Mouse (Mus musculus) embryonic fibroblast, embryonic 13.5 days (primary cell): Measurements from ENCODE around the gene Col6a6. TPM values are rescaled to one million over a fixed set of nuclear protein-coding genes. Genes with fewer than 3 reads are reported as not detected.

Experiments used
- H3K27ac ChIP-seq: 2 replicates; pipeline ENCODE4 v1.5.1; 2012; ENCODE audit warnings: low read length, control low read depth, inconsistent platforms; ENCODE audit not compliant: insufficient read depth
- H3K4me1 ChIP-seq: 2 replicates; pipeline ENCODE4 v1.6.1; 2011; ENCODE audit warnings: low read length; ENCODE audit not compliant: control insufficient read depth, insufficient read depth
- H3K4me3 ChIP-seq: 2 replicates; pipeline ENCODE4 v1.5.1; 2011; ENCODE audit warnings: mild to moderate bottlenecking, control low read depth, low read length; ENCODE audit not compliant: insufficient read depth
- CTCF ChIP-seq: IDR thresholded peaks from 2 replicates; pipeline ENCODE4 v1.5.1; 2011; ENCODE audit warnings: mild to moderate bottlenecking, control low read depth, low read length, moderate library complexity, borderline replicate concordance; ENCODE audit not compliant: insufficient read depth
- POLR2A ChIP-seq: IDR thresholded peaks from 2 replicates; pipeline ENCODE4 v1.6.1; 2011; ENCODE audit warnings: low read depth, mild to moderate bottlenecking, control low read depth, low read length, moderate library complexity
- polyA plus RNA-seq: library from polyadenylated mRNA; stranded (reverse); fragments of >200 nt; gene quantifications from 2 replicates; pipeline ENCODE4 v1.2.4, GENCODE M21; 2011; ENCODE audit warnings: low read depth; ENCODE audit not compliant: missing spikeins, insufficient read length

The Col6a6 gene
- polyA plus RNA-seq, 1 experiment: 1.2 TPM

GRCm38 (mm10) chr9:105838396-105839146 is 10.6 kb upstream of the Col6a6 start:
- H3K4me3 ChIP-seq: no peak overlapping the region
- H3K27ac ChIP-seq: no peak overlapping the region
- peaks cover 9% of the 10 kb centered on the region for H3K4me1 ChIP-seq
- TF ChIP-seq POLR2A (no peak), CTCF (no peak)

GRCm38 (mm10) chr9:105835587-105835986 is 7.6 kb upstream of the Col6a6 start:
- Histone ChIP-seq H3K4me1 (peaks cover 2% of the 10 kb centered on the region; the same call in 1 of the 2 replicates), H3K4me3 (no peak overlapping the region), H3K27ac (no peak overlapping the region)
- no peak for TF ChIP-seq CTCF
- no peak for TF ChIP-seq POLR2A

GRCm38 (mm10) chr9:105834799-105835198 is 6.8 kb upstream of the Col6a6 start:
- no peak for TF ChIP-seq CTCF
- peaks cover 2% of the 10 kb centered on the region; the same call in 1 of the 2 replicates for H3K4me1 ChIP-seq
- H3K27ac ChIP-seq: no peak overlapping the region
- no peak overlapping the region for H3K4me3 ChIP-seq

- TF ChIP-seq CTCF (no peak), POLR2A (no peak)
- Histone ChIP-seq H3K4me1 (no peaks in the 10 kb centered on the region), H3K4me3 (no peak overlapping the region), H3K27ac (no peak overlapping the region)
Observed at GRCm38 (mm10) chr9:105831291-105831690, 3.3 kb upstream of the Col6a6 start.

- H3K4me1 ChIP-seq: no peaks in the 10 kb centered on the region
- no peak overlapping the region for H3K27ac ChIP-seq
- no peak overlapping the region for H3K4me3 ChIP-seq
- TF ChIP-seq CTCF: no peak
- TF ChIP-seq POLR2A: no peak
Observed at GRCm38 (mm10) chr9:105827076-105827647, 798 bp downstream of the Col6a6 start.

GRCm38 (mm10) chr9:105820711-105821110 is 7.2 kb downstream of the Col6a6 start:
- TF ChIP-seq CTCF: no peak
- no peak for TF ChIP-seq POLR2A
- no peaks in the 10 kb centered on the region for H3K4me1 ChIP-seq
- no peak overlapping the region for H3K27ac ChIP-seq

GRCm38 (mm10) chr9:105819155-105819709 is 8.7 kb downstream of the Col6a6 start:
- H3K27ac ChIP-seq: no peak overlapping the region
- no peak overlapping the region for H3K4me3 ChIP-seq
- TF ChIP-seq POLR2A: no peak
- TF ChIP-seq CTCF: no peak
- no peaks in the 10 kb centered on the region for H3K4me1 ChIP-seq

More at GRCm38 (mm10) chr9:105820711-105821110, 7.2 kb downstream of the Col6a6 start:
- no peak overlapping the region for H3K4me3 ChIP-seq

- TF ChIP-seq POLR2A (no peak), CTCF (no peak)
- H3K4me3 ChIP-seq: no peak overlapping the region
- no peaks in the 10 kb centered on the region for H3K4me1 ChIP-seq
- no peak overlapping the region for H3K27ac ChIP-seq
Observed at GRCm38 (mm10) chr9:105814436-105814835, 13.5 kb downstream of the Col6a6 start.

GRCm38 (mm10) chr9:105811458-105811857 is 16.5 kb downstream of the Col6a6 start:
- Histone ChIP-seq H3K27ac (no peak overlapping the region), H3K4me3 (no peak overlapping the region), H3K4me1 (no peaks in the 10 kb centered on the region)
- no peak for TF ChIP-seq CTCF
- TF ChIP-seq POLR2A: no peak

- Histone ChIP-seq H3K4me1 (no peaks in the 10 kb centered on the region), H3K27ac (no peak overlapping the region), H3K4me3 (no peak overlapping the region)
- TF ChIP-seq POLR2A (no peak), CTCF (no peak)
Observed at GRCm38 (mm10) chr9:105808920-105809505, 18.9 kb downstream of the Col6a6 start.
